Mouse (Mus musculus) intestine, postnatal 0 days (tissue): ENCODE results near the gene Kcnk4. TPM values are rescaled to one million over a fixed set of nuclear protein-coding genes. Genes with fewer than 3 reads are reported as not detected.

Source experiments
- ATAC-seq: fragments of 200-750 bp; cut with Nextera tagmentation; 2 replicates; pipeline ENCODE4 v1.8.0; 2017; ENCODE audit warnings: mild to moderate bottlenecking, moderate TSS enrichment, moderate library complexity
- H3K27ac ChIP-seq: fragments of 300-500 bp; sonication (generic); 2 replicates; pipeline ENCODE4 v1.5.1; 2014; ENCODE audit warnings: mild to moderate bottlenecking, low read depth, low read length, moderate library complexity
- H3K27me3 ChIP-seq: fragments of 300-500 bp; sonication (generic); replicated peaks from 2 replicates; pipeline ENCODE4 v1.6.1; 2014; ENCODE audit warnings: low read length, mixed read lengths; ENCODE audit not compliant: control insufficient read depth, insufficient read depth
- H3K36me3 ChIP-seq: fragments of 300-500 bp; sonication (generic); 2 replicates; pipeline ENCODE4 v1.6.1; 2014; ENCODE audit warnings: mild to moderate bottlenecking, moderate library complexity; ENCODE audit not compliant: control insufficient read depth, insufficient read depth
- H3K4me1 ChIP-seq: fragments of 300-500 bp; sonication (generic); replicated peaks from 2 replicates; pipeline ENCODE4 v1.6.1; 2014; ENCODE audit warnings: antibody characterized with exemption, low read length, mixed read lengths; ENCODE audit not compliant: control insufficient read depth, insufficient read depth
- H3K4me2 ChIP-seq: fragments of 300-500 bp; sonication (generic); replicated peaks from 2 replicates; pipeline ENCODE4 v1.6.1; 2014; ENCODE audit warnings: low read depth, mild to moderate bottlenecking, moderate library complexity
- H3K4me3 ChIP-seq: fragments of 300-500 bp; sonication (generic); 2 replicates; pipeline ENCODE4 v1.5.1; 2014; ENCODE audit warnings: low read depth, low read length
- H3K9ac ChIP-seq: fragments of 300-500 bp; sonication (generic); 2 replicates; pipeline ENCODE4 v1.6.1; 2014; ENCODE audit warnings: mild to moderate bottlenecking, low read depth, low read length
- H3K9me3 ChIP-seq: fragments of 300-500 bp; sonication (generic); 2 replicates; pipeline ENCODE4 v1.6.1; 2016; ENCODE audit warnings: mixed run types; ENCODE audit not compliant: control insufficient read depth
- CTCF ChIP-seq: sonication (generic); IDR thresholded peaks from 2 replicates; pipeline ENCODE4 v1.5.1; 2016; ENCODE audit warnings: low read depth, mild to moderate bottlenecking, control low read depth, antibody characterized with exemption, moderate library complexity
- WGBS: fragments of 180-500 bp; shearing (Covaris S2); extraction: QIAGEN DNeasy Blood & Tissue Kit; methylation state at CpG from one replicate; pipeline ENCODE4 v1.1.7; 2014; 5-methylcytosine and 5-hydroxymethylcytosine counted together
- polyA plus RNA-seq: library from polyadenylated mRNA; unstranded; fragments of >200 nt; fragmentation: Nextera tagmentation; extraction: Ambion mirVana; gene quantifications from 2 replicates; pipeline ENCODE4 v1.2.1, GENCODE M21; 2015

The Kcnk4 gene
- polyA plus RNA-seq, 1 experiment from 2014 or later = 0.38 TPM

- TF ChIP-seq CTCF = no peak
- Histone ChIP-seq H3K27me3 (peaks cover 37% of the 10 kb centered on the region), H3K4me2 (peak within 1 kb of the TSS; percentile 47), H3K36me3 (no peaks in the 10 kb centered on the region), H3K9me3 (no peaks in the 10 kb centered on the region), H3K4me1 (peaks cover 7% of the 10 kb centered on the region; the same call in 1 of the 2 replicates), H3K4me3 (peak within 1 kb of the TSS; percentile 27), H3K9ac (no peak within 1 kb of the TSS), H3K27ac (no peak within 1 kb of the TSS)
- 5% methylated on average over 9 of the region's 9 CpGs for WGBS
- no peak for ATAC-seq
These were observed 9.1 kb downstream of the Kcnk4 start, which contains the start of gene Catsperz for GRCm38 (mm10) chr19:6925307-6925573. Gene Catsperz (minus strand): TSS chr19:6925380.

DNA sequence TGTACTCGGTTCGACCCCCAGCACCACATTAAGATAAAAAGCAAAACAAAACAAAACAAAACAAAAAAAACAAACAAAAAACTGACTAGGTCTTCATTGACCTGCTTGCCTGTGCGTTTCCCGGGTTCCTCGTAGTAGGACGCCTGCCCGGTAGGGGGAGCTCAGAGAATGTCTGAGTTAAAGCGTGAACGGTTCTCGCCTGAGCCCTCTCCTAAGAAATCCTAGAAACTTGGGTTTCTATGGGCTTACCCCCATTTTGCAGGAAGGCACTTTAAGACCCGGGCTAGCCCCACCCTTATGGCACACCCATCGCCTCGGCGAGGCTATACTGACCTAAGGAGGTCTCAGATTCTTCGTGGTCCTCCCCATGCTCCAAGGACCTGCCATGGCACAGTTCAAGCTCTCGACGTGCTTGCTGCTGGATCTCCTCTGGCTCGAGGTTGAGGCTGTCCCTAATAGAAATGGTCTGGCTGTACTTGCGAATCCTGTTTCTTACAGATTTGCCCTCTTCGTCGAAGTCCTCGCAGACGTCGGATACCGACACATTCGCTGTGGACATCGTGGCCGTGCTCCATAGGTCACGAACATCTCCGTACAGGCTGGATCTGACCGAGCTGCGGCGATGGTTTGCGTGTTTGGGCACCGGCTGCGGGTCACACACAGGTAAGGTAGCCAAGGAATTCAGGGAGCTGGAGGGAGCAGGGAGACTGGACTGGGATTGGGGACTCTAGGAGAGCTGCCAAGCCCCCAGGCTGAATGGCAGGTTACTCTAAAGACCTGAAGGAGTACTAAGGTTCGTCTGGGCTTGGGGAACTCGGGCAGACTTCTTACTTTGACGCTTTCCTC lies 9.6 kb downstream of the Kcnk4 start:
- H3K4me3 ChIP-seq = peak overlapping the region; percentile 27
- H3K9ac ChIP-seq = no peak overlapping the region
- H3K4me1 ChIP-seq = peaks cover 7% of the 10 kb centered on the region; the same call in 1 of the 2 replicates
- no peaks in the 10 kb centered on the region for H3K9me3 ChIP-seq
- no peak for ATAC-seq
- peak; percentile 83 for TF ChIP-seq CTCF
- peak overlapping the region; percentile 47 for H3K4me2 ChIP-seq
- peaks cover 37% of the 10 kb centered on the region for H3K27me3 ChIP-seq
- 5% methylated on average over 39 of the region's 39 CpGs for WGBS
- no peaks in the 10 kb centered on the region for H3K36me3 ChIP-seq
- no peak overlapping the region for H3K27ac ChIP-seq

- Histone ChIP-seq H3K9me3 (no peaks in the 10 kb centered on the region), H3K27ac (no peak overlapping the region), H3K36me3 (no peaks in the 10 kb centered on the region; the same call in 1 of the 2 replicates), H3K4me1 (peaks cover 7% of the 10 kb centered on the region; the same call in 1 of the 2 replicates), H3K9ac (no peak overlapping the region), H3K27me3 (peaks cover 34% of the 10 kb centered on the region), H3K4me3 (0 out of 2 replicates have a peak overlapping the region, but pooled peaks have one; percentile 37), H3K4me2 (peak overlapping the region; percentile 87)
- no peak for TF ChIP-seq CTCF
- no peak for ATAC-seq
- 69% methylated on average over 6 of the region's 6 CpGs for WGBS
These were observed 11.2 kb downstream of the Kcnk4 start for GRCm38 (mm10) chr19:6922901-6923735.

DNA sequence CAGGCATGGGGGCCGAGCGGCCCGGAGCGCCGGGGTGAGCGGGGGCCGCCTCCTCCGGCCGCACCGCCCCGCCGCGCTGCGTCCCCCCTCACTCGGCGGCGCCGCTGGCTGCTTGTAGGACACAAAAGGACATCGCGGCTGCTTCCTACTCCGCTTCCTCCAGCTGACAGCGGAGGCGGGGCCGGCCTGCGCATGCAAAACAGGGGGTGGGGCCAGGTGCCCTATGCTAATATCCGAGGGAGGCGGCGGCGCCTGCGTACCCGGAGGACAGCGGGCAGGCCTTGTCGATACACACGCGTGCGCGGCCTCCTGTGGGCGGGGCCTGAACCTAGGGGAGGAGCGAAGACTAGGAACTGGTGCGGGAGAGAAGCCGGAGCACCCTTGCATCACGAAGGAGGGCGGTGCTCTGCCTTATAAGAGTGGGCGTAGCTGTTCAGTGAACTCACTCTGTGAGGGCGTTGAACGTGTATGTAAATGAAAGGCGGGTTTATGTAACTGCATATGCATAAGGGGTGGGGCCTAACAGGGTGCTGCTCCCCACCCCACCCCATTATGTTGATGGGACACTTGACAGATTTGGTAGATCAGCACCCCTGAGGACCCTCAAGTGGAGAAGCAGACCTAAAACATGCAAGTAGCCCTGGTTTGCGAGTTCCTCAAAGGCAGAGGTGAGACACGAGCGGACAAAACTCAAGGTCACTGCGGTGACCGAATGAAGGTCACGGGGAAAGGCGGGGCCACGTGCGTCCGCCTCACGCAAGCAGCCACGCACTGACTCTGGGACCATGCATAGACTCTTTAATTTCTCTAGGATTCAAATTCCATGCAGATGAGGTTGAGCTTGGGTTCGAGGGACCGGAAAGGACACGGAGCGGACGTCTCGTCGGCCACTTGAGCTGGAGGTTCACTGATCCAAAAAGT lies 12.4 kb downstream of the Kcnk4 start, which contains the start of gene Esrra:
TSS of gene Esrra (minus strand) at position 167 of the 921 bp plus-strand sequence.
- peak; percentile 88 for ATAC-seq
- peak within 1 kb of the TSS; percentile 87 for H3K4me2 ChIP-seq
- no peaks in the 10 kb centered on the region; the same call in 1 of the 2 replicates for H3K36me3 ChIP-seq
- under 1% methylated on average over 48 of the region's 66 CpGs for WGBS
- H3K4me1 ChIP-seq = peaks cover 7% of the 10 kb centered on the region; the same call in 1 of the 2 replicates
- peak within 1 kb of the TSS; percentile 88 for H3K4me3 ChIP-seq
- TF ChIP-seq CTCF = no peak
- H3K27ac ChIP-seq = peak within 1 kb of the TSS; percentile 99
- no peaks in the 10 kb centered on the region for H3K9me3 ChIP-seq
- H3K27me3 ChIP-seq = peaks cover 22% of the 10 kb centered on the region
- peak within 1 kb of the TSS; percentile 95 for H3K9ac ChIP-seq

GRCm38 (mm10) chr19:6920741-6921636 lies 13.3 kb downstream of the Kcnk4 start:
- Histone ChIP-seq H3K4me3 (peak overlapping the region; percentile 88), H3K36me3 (peaks cover 3% of the 10 kb centered on the region; the same call in 1 of the 2 replicates), H3K27me3 (peaks cover 13% of the 10 kb centered on the region), H3K4me1 (peaks cover 7% of the 10 kb centered on the region; the same call in 1 of the 2 replicates), H3K4me2 (peak overlapping the region; percentile 87), H3K27ac (peak overlapping the region; percentile 99), H3K9ac (peak overlapping the region; percentile 95), H3K9me3 (no peaks in the 10 kb centered on the region)
- peak; percentile 0; the same call in 1 of the 2 replicates for ATAC-seq
- WGBS = under 1% methylated on average over 47 of the region's 48 CpGs
- peak; percentile 42 for TF ChIP-seq CTCF
